Mouse (Mus musculus): ENCODE data around the gene Foxb2. TPM values are rescaled to one million over a fixed set of nuclear protein-coding genes. Genes with fewer than 3 reads are reported as not detected.

Foxb2 gene
- polyA plus RNA-seq (2012; rRNA removed): not detected in 2 replicates

DNA sequence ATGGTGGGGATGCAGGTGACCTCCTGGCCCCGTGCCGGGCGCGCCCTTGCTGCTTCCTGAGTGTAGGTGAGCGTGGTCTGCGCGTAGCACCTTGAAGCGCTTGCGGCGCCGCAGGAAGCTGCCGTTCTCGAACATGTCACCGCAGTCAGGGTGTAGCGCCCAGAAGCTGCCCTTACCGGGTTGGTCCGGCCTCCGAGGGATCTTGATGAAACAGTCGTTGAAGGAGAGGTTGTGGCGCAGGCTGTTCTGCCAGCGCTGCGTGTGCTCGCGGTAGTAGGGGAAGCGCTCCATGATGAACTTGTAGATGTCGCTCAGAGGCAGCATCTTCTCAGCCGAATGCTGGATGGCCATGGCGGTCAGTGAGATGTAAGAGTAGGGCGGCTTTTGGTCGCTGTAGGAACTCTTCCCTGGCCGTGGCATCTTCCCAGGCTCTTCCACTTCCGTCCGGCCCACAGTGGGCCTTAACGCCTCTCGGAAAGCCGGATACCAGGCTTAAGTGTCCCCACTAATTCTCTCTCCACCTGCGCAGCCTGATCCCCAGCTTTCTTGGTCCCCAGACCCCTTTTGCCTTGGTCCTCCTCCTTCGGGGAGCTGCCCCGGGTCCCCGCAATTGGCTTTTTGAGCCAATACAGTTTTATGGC lies at the start of gene Foxb2:
Foxb2 (minus strand) TSS at position 585 of the 641 bp plus-strand sequence.
- H3K36me3 ChIP-seq (ENCODE audit: control insufficient read depth, insufficient read depth, low read length): no peaks in the 10 kb centered on the region
- H3K4me1 ChIP-seq (ENCODE audit: control insufficient read depth, insufficient read depth, insufficient read length): peaks cover 10% of the 10 kb centered on the region; the same call in 1 of the 2 replicates
- WGBS: 3% methylated on average over 40 of the region's 40 CpGs
- no peak within 1 kb of the TSS for H3K27ac ChIP-seq (ENCODE audit: insufficient read depth, low read length)
- H3K4me3 ChIP-seq (ENCODE audit: extremely low read depth, insufficient read depth, insufficient read length): peak within 1 kb of the TSS; percentile 30; the same call in 1 of the 2 replicates
- TF ChIP-seq POLR2A (IDR thresholded peaks at IDR 0.05; ENCODE audit: low read depth, low read length): no peak
- TF ChIP-seq CTCF (IDR thresholded peaks at IDR 0.05; ENCODE audit: extremely low read depth, insufficient read depth, insufficient read length, insufficient replicate concordance): no peak
- H3K27me3 ChIP-seq (ENCODE audit: control insufficient read depth, insufficient read depth, low read length): peaks cover 34% of the 10 kb centered on the region
- DNase-seq (ENCODE audit: low read depth in 1 of 2, low spot score in 2 of 2): no peak

GRCm38 (mm10) chr19:16911507-16911906 lies 37.9 kb upstream of the Foxb2 start:
- Histone ChIP-seq H3K27ac (ENCODE audit: insufficient read depth, low read length) (no peak overlapping the region), H3K4me3 (ENCODE audit: extremely low read depth, insufficient read depth, insufficient read length) (no peak overlapping the region), H3K36me3 (ENCODE audit: control insufficient read depth, insufficient read depth, low read length) (no peaks in the 10 kb centered on the region), H3K27me3 (ENCODE audit: control insufficient read depth, insufficient read depth, low read length) (no peaks in the 10 kb centered on the region), H3K4me1 (ENCODE audit: control insufficient read depth, insufficient read depth, insufficient read length) (no peaks in the 10 kb centered on the region)
- WGBS: 81% methylated on average over 5 of the region's 5 CpGs
- DNase-seq (ENCODE audit: low read depth in 1 of 2, low spot score in 2 of 2): no peak
- no peak for TF ChIP-seq CTCF (IDR thresholded peaks at IDR 0.05; ENCODE audit: extremely low read depth, insufficient read depth, insufficient read length, insufficient replicate concordance)
- no peak for TF ChIP-seq POLR2A (IDR thresholded peaks at IDR 0.05; ENCODE audit: low read depth, low read length)

DNA sequence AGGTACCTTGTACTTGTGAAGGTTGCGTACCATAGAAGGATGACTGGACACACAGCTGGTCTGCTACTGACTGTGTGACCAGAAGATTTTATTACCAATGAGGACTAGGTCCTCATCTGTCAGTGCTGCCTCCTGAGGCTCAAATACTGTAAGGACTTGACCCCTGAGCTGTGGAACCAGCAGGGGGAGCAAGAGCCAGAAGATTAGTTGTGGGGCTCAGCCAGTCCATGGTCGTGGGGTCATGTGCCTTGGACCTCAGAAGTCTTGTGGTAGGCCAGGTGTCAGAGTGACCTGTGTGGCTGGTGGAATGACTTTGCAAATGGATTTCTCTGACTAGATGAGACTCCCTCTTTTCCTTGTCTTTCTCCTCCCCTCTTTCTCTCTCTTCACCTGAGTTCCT lies 29.5 kb upstream of the Foxb2 start:
- TF ChIP-seq POLR2A (IDR thresholded peaks at IDR 0.05; ENCODE audit: low read depth, low read length) (no peak), CTCF (IDR thresholded peaks at IDR 0.05; ENCODE audit: extremely low read depth, insufficient read depth, insufficient read length, insufficient replicate concordance) (no peak)
- DNase-seq (ENCODE audit: low read depth in 1 of 2, low spot score in 2 of 2): no peak
- 60% methylated on average over 2 of the region's 2 CpGs for WGBS
- Histone ChIP-seq H3K27ac (ENCODE audit: insufficient read depth, low read length) (no peak overlapping the region), H3K4me1 (ENCODE audit: control insufficient read depth, insufficient read depth, insufficient read length) (no peaks in the 10 kb centered on the region), H3K4me3 (ENCODE audit: extremely low read depth, insufficient read depth, insufficient read length) (no peak overlapping the region), H3K36me3 (ENCODE audit: control insufficient read depth, insufficient read depth, low read length) (no peaks in the 10 kb centered on the region), H3K27me3 (ENCODE audit: control insufficient read depth, insufficient read depth, low read length) (no peaks in the 10 kb centered on the region)

GRCm38 (mm10) chr19:16899716-16900115 lies 26.1 kb upstream of the Foxb2 start:
- H3K4me3 ChIP-seq (ENCODE audit: extremely low read depth, insufficient read depth, insufficient read length): no peak overlapping the region
- H3K4me1 ChIP-seq (ENCODE audit: control insufficient read depth, insufficient read depth, insufficient read length): no peaks in the 10 kb centered on the region
- TF ChIP-seq CTCF (IDR thresholded peaks at IDR 0.05; ENCODE audit: extremely low read depth, insufficient read depth, insufficient read length, insufficient replicate concordance): no peak
- TF ChIP-seq POLR2A (IDR thresholded peaks at IDR 0.05; ENCODE audit: low read depth, low read length): no peak
- H3K27me3 ChIP-seq (ENCODE audit: control insufficient read depth, insufficient read depth, low read length): no peaks in the 10 kb centered on the region
- WGBS: 53% methylated on average over 10 of the region's 10 CpGs
- no peak overlapping the region for H3K27ac ChIP-seq (ENCODE audit: insufficient read depth, low read length)
- DNase-seq (ENCODE audit: low read depth in 1 of 2, low spot score in 2 of 2): no peak
- H3K36me3 ChIP-seq (ENCODE audit: control insufficient read depth, insufficient read depth, low read length): no peaks in the 10 kb centered on the region

GRCm38 (mm10) chr19:16898576-16898975 lies 25.0 kb upstream of the Foxb2 start:
- H3K4me1 ChIP-seq (ENCODE audit: control insufficient read depth, insufficient read depth, insufficient read length): no peaks in the 10 kb centered on the region
- H3K27ac ChIP-seq (ENCODE audit: insufficient read depth, low read length): no peak overlapping the region
- no peak overlapping the region for H3K4me3 ChIP-seq (ENCODE audit: extremely low read depth, insufficient read depth, insufficient read length)
- TF ChIP-seq POLR2A (IDR thresholded peaks at IDR 0.05; ENCODE audit: low read depth, low read length) (no peak), CTCF (IDR thresholded peaks at IDR 0.05; ENCODE audit: extremely low read depth, insufficient read depth, insufficient read length, insufficient replicate concordance) (no peak)
- H3K27me3 ChIP-seq (ENCODE audit: control insufficient read depth, insufficient read depth, low read length): no peaks in the 10 kb centered on the region
- DNase-seq (ENCODE audit: low read depth in 1 of 2, low spot score in 2 of 2): no peak
- H3K36me3 ChIP-seq (ENCODE audit: control insufficient read depth, insufficient read depth, low read length): no peaks in the 10 kb centered on the region
- 83% methylated on average over 5 of the region's 5 CpGs for WGBS

DNA sequence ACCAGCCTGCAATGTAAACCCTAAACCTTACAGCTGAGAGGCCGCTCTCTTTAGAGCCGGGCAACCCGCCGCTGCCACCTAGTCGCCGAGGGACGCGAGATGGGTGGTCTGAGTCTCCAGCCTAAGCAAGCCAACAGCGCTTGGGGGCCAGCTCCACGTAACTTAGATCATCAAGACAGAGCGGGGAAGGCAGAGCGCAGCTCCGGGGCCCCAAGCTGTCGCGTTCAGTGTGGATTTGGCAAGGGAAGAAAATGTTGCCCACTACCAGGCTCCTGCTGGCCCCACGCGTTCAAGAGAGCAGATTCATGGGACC lies 2.8 kb upstream of the Foxb2 start:
- H3K27me3 ChIP-seq (ENCODE audit: control insufficient read depth, insufficient read depth, low read length): peaks cover 27% of the 10 kb centered on the region
- DNase-seq (ENCODE audit: low read depth in 1 of 2, low spot score in 2 of 2): no peak
- no peak overlapping the region for H3K27ac ChIP-seq (ENCODE audit: insufficient read depth, low read length)
- TF ChIP-seq POLR2A (IDR thresholded peaks at IDR 0.05; ENCODE audit: low read depth, low read length) (no peak), CTCF (IDR thresholded peaks at IDR 0.05; ENCODE audit: extremely low read depth, insufficient read depth, insufficient read length, insufficient replicate concordance) (no peak)
- no peaks in the 10 kb centered on the region for H3K36me3 ChIP-seq (ENCODE audit: control insufficient read depth, insufficient read depth, low read length)
- 6% methylated on average over 17 of the region's 17 CpGs for WGBS
- H3K4me1 ChIP-seq (ENCODE audit: control insufficient read depth, insufficient read depth, insufficient read length): peaks cover 10% of the 10 kb centered on the region; the same call in 1 of the 2 replicates
- H3K4me3 ChIP-seq (ENCODE audit: extremely low read depth, insufficient read depth, insufficient read length): no peak overlapping the region
